Mouse (Mus musculus) heart, postnatal 0 days (tissue): Measurements from ENCODE around the gene Uhrf2. TPM values are rescaled to one million over a fixed set of nuclear protein-coding genes. Genes with fewer than 3 reads are reported as not detected.
A peak's percentile ranks its signal among the peaks of the same experiment; 100 is the strongest.

Source experiments
- ATAC-seq: fragments of 200-750 bp; cut with Nextera tagmentation; 2 replicates; pipeline ENCODE4 v1.8.0; 2017; ENCODE audit warnings: low read depth, moderate number of reproducible peaks, moderate library complexity; ENCODE audit not compliant: insufficient read depth
- DNase-seq: peaks from one replicate; pipeline ENCODE4 v3.0.0-alpha.2; 2016; ENCODE audit warnings: low spot score
- H3K27ac ChIP-seq: fragments of 300-500 bp; sonication (generic); 2 replicates; pipeline ENCODE4 v1.5.1; 2014; ENCODE audit warnings: low read depth, mild to moderate bottlenecking
- H3K27me3 ChIP-seq: fragments of 300-500 bp; sonication (generic); 2 replicates; pipeline ENCODE4 v1.6.1; 2014; ENCODE audit warnings: low read length, mixed read lengths; ENCODE audit not compliant: control insufficient read depth, insufficient read depth
- H3K36me3 ChIP-seq: fragments of 300-500 bp; sonication (generic); replicated peaks from 2 replicates; pipeline ENCODE4 v1.6.1; 2014; ENCODE audit warnings: low read length, mixed read lengths; ENCODE audit not compliant: control insufficient read depth, insufficient read depth
- H3K4me1 ChIP-seq: fragments of 300-500 bp; sonication (generic); 2 replicates; pipeline ENCODE4 v1.6.1; 2014; ENCODE audit warnings: antibody characterized with exemption; ENCODE audit not compliant: control insufficient read depth, insufficient read depth
- H3K4me2 ChIP-seq: fragments of 300-500 bp; sonication (generic); 2 replicates; pipeline ENCODE4 v1.6.1; 2014; ENCODE audit warnings: low read depth, mild to moderate bottlenecking, low read length, moderate library complexity
- H3K4me3 ChIP-seq: fragments of 300-500 bp; sonication (generic); 2 replicates; pipeline ENCODE4 v1.5.1; 2014; ENCODE audit warnings: low read depth, low read length
- H3K9ac ChIP-seq: fragments of 300-500 bp; sonication (generic); replicated peaks from 2 replicates; pipeline ENCODE4 v1.6.1; 2014; ENCODE audit warnings: low read depth, low read length, mixed read lengths
- H3K9me3 ChIP-seq: fragments of 300-500 bp; sonication (generic); replicated peaks from 2 replicates; pipeline ENCODE4 v1.6.1; 2016; ENCODE audit warnings: low read length; ENCODE audit not compliant: control insufficient read depth
- CTCF ChIP-seq: IDR thresholded peaks from 2 replicates; pipeline ENCODE4 v1.5.1; 2016; ENCODE audit warnings: antibody characterized with exemption, control low read depth, low read depth
- EP300 ChIP-seq: IDR thresholded peaks from 2 replicates; pipeline ENCODE4 v1.6.1; 2016; ENCODE audit warnings: antibody characterized with exemption, low read depth
- WGBS: fragments of 180-500 bp; shearing (Covaris S2); extraction: QIAGEN DNeasy Blood & Tissue Kit; methylation state at CpG from one replicate; pipeline ENCODE4 v1.1.7; 2014; 5-methylcytosine and 5-hydroxymethylcytosine counted together
- polyA plus RNA-seq: library from polyadenylated mRNA; unstranded; fragments of >200 nt; fragmentation: Nextera tagmentation; extraction: Ambion mirVana; gene quantifications from 2 replicates; pipeline ENCODE4 v1.2.1, GENCODE M21; 2015
- total RNA-seq: library from RNA; depleted of rRNA; stranded (reverse); fragments of >200 nt; gene quantifications from 2 replicates; pipeline ENCODE4 v1.2.3, GENCODE M21; 2014; ENCODE audit warnings: low replicate concordance; rRNA removed

Uhrf2 gene
- 35.4 and 68.6 TPM in 2 replicates for total RNA-seq
- polyA plus RNA-seq, result 19.6 and 24.5 TPM in 2 replicates

- ATAC-seq (peak; percentile 98), DNase-seq (peak; percentile 96)
- 3% methylated on average over 68 of the region's 74 CpGs for WGBS
- Histone ChIP-seq H3K9me3 (no peaks in the 10 kb centered on the region), H3K27me3 (no peaks in the 10 kb centered on the region), H3K27ac (peak within 1 kb of the TSS; percentile 94), H3K36me3 (no peaks in the 10 kb centered on the region), H3K4me3 (peak within 1 kb of the TSS; percentile 92), H3K4me2 (peak within 1 kb of the TSS; percentile 72), H3K9ac (peak within 1 kb of the TSS; percentile 98), H3K4me1 (peaks cover 16% of the 10 kb centered on the region)
- no peak for TF ChIP-seq CTCF
- TF ChIP-seq EP300, result peak; percentile 99
Observed at GRCm38 (mm10) chr19:30029894-30030635, at the start of gene Uhrf2. Gene Uhrf2, plus strand, starts transcription at chr19:30030513.

GRCm38 (mm10) chr19:29984208-29985005, 45.9 kb upstream of the Uhrf2 start:
- TF ChIP-seq EP300, result no peak
- TF ChIP-seq CTCF, result no peak
- no peak overlapping the region for H3K4me2 ChIP-seq
- H3K27ac ChIP-seq, result no peak overlapping the region
- DNase-seq (no peak), ATAC-seq (no peak)
- H3K27me3 ChIP-seq, result no peaks in the 10 kb centered on the region
- H3K4me3 ChIP-seq, result no peak overlapping the region
- no peaks in the 10 kb centered on the region for H3K9me3 ChIP-seq
- H3K36me3 ChIP-seq, result no peaks in the 10 kb centered on the region
- 66% methylated on average over 16 of the region's 16 CpGs for WGBS
- no peak overlapping the region for H3K9ac ChIP-seq
- H3K4me1 ChIP-seq, result 0 out of 2 replicates have a peak, but pooled peaks cover 5% of the 10 kb centered on the region

GRCm38 (mm10) chr19:29986464-29987091, 43.7 kb upstream of the Uhrf2 start:
- H3K27ac ChIP-seq, result peak overlapping the region; percentile 74
- H3K4me3 ChIP-seq, result no peak overlapping the region
- no peaks in the 10 kb centered on the region for H3K9me3 ChIP-seq
- TF ChIP-seq EP300 (peak; percentile 61; the same call in 1 of the 2 replicates), CTCF (no peak)
- DNase-seq (peak; percentile 51), ATAC-seq (peak; percentile 84)
- WGBS, result 37% methylated on average over 12 of the region's 12 CpGs
- peak overlapping the region; percentile 36; the same call in 1 of the 2 replicates for H3K4me2 ChIP-seq
- 0 out of 2 replicates have a peak, but pooled peaks cover 5% of the 10 kb centered on the region for H3K4me1 ChIP-seq
- H3K9ac ChIP-seq, result no peak overlapping the region; the same call in 1 of the 2 replicates
- H3K27me3 ChIP-seq, result no peaks in the 10 kb centered on the region
- H3K36me3 ChIP-seq, result no peaks in the 10 kb centered on the region

- H3K27ac ChIP-seq, result no peak overlapping the region
- H3K4me2 ChIP-seq, result no peak overlapping the region
- H3K9me3 ChIP-seq, result no peaks in the 10 kb centered on the region
- no peaks in the 10 kb centered on the region for H3K36me3 ChIP-seq
- H3K4me1 ChIP-seq, result no peaks in the 10 kb centered on the region
- H3K27me3 ChIP-seq, result no peaks in the 10 kb centered on the region
- no peak overlapping the region for H3K9ac ChIP-seq
- 59% methylated on average over 12 of the region's 12 CpGs for WGBS
- ATAC-seq (no peak), DNase-seq (no peak)
- H3K4me3 ChIP-seq, result no peak overlapping the region
- TF ChIP-seq CTCF (no peak), EP300 (no peak)
Observed at GRCm38 (mm10) chr19:30000406-30001365, 29.6 kb upstream of the Uhrf2 start.
